Mouse (Mus musculus) liver, adult 2 months (tissue): ENCODE results near the gene Snx21.

ENCODE experiments used
- CTCF ChIP-seq: fragments of 200-500 bp; IDR thresholded peaks from 2 replicates; pipeline ENCODE4 v1.5.1; 2011; ENCODE audit warnings: low read depth, low read length, control low read depth
- POLR2A ChIP-seq: fragments of 200-500 bp; IDR thresholded peaks from 2 replicates; pipeline ENCODE4 v1.6.1; 2011; ENCODE audit warnings: low read length, control low read depth; ENCODE audit not compliant: insufficient read depth; ENCODE audit errors: extremely low read depth

DNA sequence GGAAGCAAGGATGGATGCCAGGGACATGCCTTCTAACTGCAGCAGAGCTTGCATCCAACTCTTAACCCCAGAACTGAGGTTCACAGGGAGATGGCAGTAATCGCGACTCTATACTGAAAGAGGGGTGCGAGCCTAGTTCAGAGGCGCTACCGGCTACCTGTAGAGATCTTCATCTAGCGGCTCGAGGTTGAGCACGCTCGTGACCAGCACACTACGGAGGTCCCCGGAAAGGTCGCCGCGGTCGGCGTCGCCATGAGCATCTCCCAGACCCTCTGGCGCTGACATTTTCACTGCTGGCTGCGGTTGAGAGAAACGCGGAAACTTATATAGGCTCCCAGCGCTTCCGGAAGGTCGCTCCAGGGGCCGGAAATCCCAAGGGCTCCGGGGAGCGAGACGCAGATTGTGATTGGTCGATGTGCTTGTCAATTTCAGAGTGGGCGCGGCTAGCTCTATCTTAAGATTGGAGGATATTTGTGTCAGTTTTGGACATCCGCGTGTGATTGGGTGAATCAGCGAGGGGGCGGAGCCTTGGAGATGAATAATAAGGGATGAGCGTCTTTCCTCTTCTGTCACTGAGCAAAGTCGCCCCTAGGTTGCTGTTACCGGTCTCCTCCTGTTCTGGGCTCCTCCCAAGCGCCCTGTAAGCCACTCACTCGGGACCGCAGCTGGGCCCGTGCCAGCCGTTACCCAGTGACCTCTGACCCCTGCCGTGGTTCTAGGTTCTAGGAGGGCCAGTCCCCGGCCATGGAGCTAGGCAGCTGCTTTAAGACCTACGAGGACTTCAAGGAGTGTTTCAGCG, 19.1 kb downstream of the Snx21 start, which contains the start of the genes Acot8 and Zswim3:
- TF ChIP-seq CTCF (no peak), POLR2A (peak; percentile 85)
